9 mouse cellular contexts compared by ENCODE assay signal in the genomic region with DNA sequence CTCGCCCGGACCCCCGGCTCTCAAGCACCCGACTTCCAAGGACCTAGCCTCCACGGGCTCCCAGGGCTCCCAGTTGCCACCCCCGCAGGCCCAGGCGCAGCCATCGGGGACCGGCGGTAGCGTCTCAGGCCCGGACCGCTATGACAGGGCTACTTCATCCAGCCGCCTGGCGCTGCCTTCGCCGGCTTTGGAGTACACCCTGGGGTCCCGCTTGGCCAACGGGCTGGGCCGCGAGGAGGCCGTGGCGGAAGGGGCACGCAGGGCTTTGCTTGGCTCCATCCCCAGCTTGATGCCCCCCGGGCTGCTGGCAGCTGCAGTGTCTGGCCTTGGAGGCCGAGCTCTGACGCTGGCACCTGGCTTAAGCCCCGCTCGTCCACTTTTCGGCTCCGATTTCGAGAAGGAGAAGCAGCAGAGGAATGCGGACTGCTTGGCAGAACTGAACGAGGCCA. TPM values are rescaled to one million over a fixed set of nuclear protein-coding genes. Genes with fewer than 3 reads are reported as not detected.
DNase-seq lines count a peak whose midpoint lies in the region; ATAC-seq and TF ChIP-seq lines count a peak whose summit lies in the region.
"Had no signal": no experiment of that assay in that cellular context is flagged by ENCODE, and none has a peak within 500 bp of the region (broad histone marks: within the 10 kb centered on the region; RNA-seq: fewer than 3 reads in every experiment).

No protein-coding gene starts in this region.

- H3K36me3 ChIP-seq in E14TG2a.4 (ENCODE audit: insufficient read depth, low read length): peaks cover 27% of the 10 kb centered on the region
- peaks cover 19% of the 10 kb centered on the region for H3K36me3 ChIP-seq in heart, embryonic 16.5 days (ENCODE audit: control insufficient read depth, insufficient read depth)
- H3K36me3 ChIP-seq in liver, embryonic 16.5 days (ENCODE audit: control insufficient read depth, insufficient read depth): peaks cover 5% of the 10 kb centered on the region

- 8% methylated on average over 34 of the region's 34 CpGs for WGBS in heart, embryonic 16.5 days
- WGBS in liver, embryonic 16.5 days (ENCODE audit: insufficient replicate concordance): 12% methylated on average over 33 of the region's 34 CpGs

- peak overlapping the region; percentile 90 for H3K4me3 ChIP-seq in E14TG2a.4 (replicated peaks; ENCODE audit: low read length)
- peak overlapping the region; percentile 93 for H3K4me3 ChIP-seq in brown adipose tissue, adult 24 weeks (ENCODE audit: insufficient read depth, low read depth, low read length)
- H3K4me3 ChIP-seq in heart, embryonic 16.5 days (ENCODE audit: low read length): peak overlapping the region; percentile 94
- peak overlapping the region; percentile 84 for H3K4me3 ChIP-seq in liver, embryonic 16.5 days (ENCODE audit: low read depth, low read length)

- peak; percentile 28 for DNase-seq in kidney, adult 18-20 months
- no peak for DNase-seq in kidney, postnatal 14 days
- no peak for DNase-seq in frontal cortex, postnatal 25 days (ENCODE audit: low spot score in 2 of 2)

- H3K27me3 ChIP-seq in E14TG2a.4 (ENCODE audit: insufficient read depth, low read length): no peaks in the 10 kb centered on the region
- no peaks in the 10 kb centered on the region for H3K27me3 ChIP-seq in heart, embryonic 16.5 days (ENCODE audit: control insufficient read depth, insufficient read depth, low read length)
- no peaks in the 10 kb centered on the region for H3K27me3 ChIP-seq in liver, embryonic 16.5 days (ENCODE audit: control insufficient read depth, insufficient read depth, low read depth, low read length)

- no peak for ATAC-seq in heart, embryonic 16.5 days (replicated peaks; ENCODE audit: extremely low read depth, insufficient read depth, low FRiP score)
- no peak for ATAC-seq in liver, embryonic 16.5 days (ENCODE audit: low read depth)
- no peak for ATAC-seq in monocyte, adult 5-6 weeks (replicated peaks; ENCODE audit: insufficient number of reproducible peaks, low FRiP score, low TSS enrichment, poor library complexity, severe bottlenecking)

- peaks cover 66% of the 10 kb centered on the region for H3K4me1 ChIP-seq in E14TG2a.4 (replicated peaks; ENCODE audit: low read depth, low read length)
- H3K4me1 ChIP-seq in brown adipose tissue, adult 24 weeks (ENCODE audit: control insufficient read depth, insufficient read depth, insufficient read length, low read length): peaks cover 11% of the 10 kb centered on the region
- peaks cover 45% of the 10 kb centered on the region for H3K4me1 ChIP-seq in heart, embryonic 16.5 days (ENCODE audit: control insufficient read depth, insufficient read depth, low read length)
- peaks cover 57% of the 10 kb centered on the region for H3K4me1 ChIP-seq in liver, embryonic 16.5 days (ENCODE audit: control insufficient read depth, low read depth, low read length)

- TF ChIP-seq CTCF in E14TG2a.4 (conservative IDR thresholded peaks at IDR 0.05; ENCODE audit: low read length): no peak

- H3K9me3 ChIP-seq in E14TG2a.4 (ENCODE audit: low read length): no peaks in the 10 kb centered on the region
- H3K9me3 ChIP-seq in heart, embryonic 16.5 days (replicated peaks; ENCODE audit: control insufficient read depth, low read length): no peaks in the 10 kb centered on the region
- H3K9me3 ChIP-seq in liver, embryonic 16.5 days (replicated peaks; ENCODE audit: control insufficient read depth, low read length): no peaks in the 10 kb centered on the region

- H3K9ac ChIP-seq in heart, embryonic 16.5 days (ENCODE audit: low read length): peak overlapping the region; percentile 94
- H3K9ac ChIP-seq in liver, embryonic 16.5 days (ENCODE audit: low read depth, low read length): peak overlapping the region; percentile 87

- H3K4me2 ChIP-seq in heart, embryonic 16.5 days (ENCODE audit: low read depth, low read length): peak overlapping the region; percentile 100
- H3K4me2 ChIP-seq in liver, embryonic 16.5 days (ENCODE audit: low read depth, low read length): peak overlapping the region; percentile 99

- no peak overlapping the region for H3K27ac ChIP-seq in brown adipose tissue, adult 24 weeks (replicated peaks; ENCODE audit: low read depth, low read length)
- peak overlapping the region; percentile 96 for H3K27ac ChIP-seq in heart, embryonic 16.5 days (ENCODE audit: low read length)
- H3K27ac ChIP-seq in liver, embryonic 16.5 days (ENCODE audit: low read length): peak overlapping the region; percentile 94

RNA-seq across cellular contexts. Expression of a gene that starts 0.8 kb away (rescaled TPM):
- polyA plus RNA-seq in brown adipose tissue, adult 24 weeks (2012; ENCODE audit: insufficient read depth, insufficient read length, missing spikeins): 7.9 and 11.4 TPM in 2 replicates
- 12.5 and 12.7 TPM in 2 replicates for polyA plus RNA-seq in heart, embryonic 16.5 days (2015; fragmentation: Nextera tagmentation; extraction: Ambion mirVana)
- 6.4 and 6.6 TPM in 2 replicates for polyA plus RNA-seq in liver, embryonic 16.5 days (2015; fragmentation: Nextera tagmentation; extraction: Ambion mirVana)
- 7.1 to 10.5 TPM (median 7.8 TPM) in 3 replicates for total RNA-seq in monocyte, adult 5-6 weeks (2017)

RNA-seq across cellular contexts. Expression of a gene that starts 13.6 kb away (rescaled TPM):
- polyA plus RNA-seq in brown adipose tissue, adult 24 weeks (2012; ENCODE audit: insufficient read depth, insufficient read length, missing spikeins): 2.7 and 6.0 TPM in 2 replicates
- polyA plus RNA-seq in heart, embryonic 16.5 days (2015; fragmentation: Nextera tagmentation; extraction: Ambion mirVana): 1.8 and 1.9 TPM in 2 replicates
- 0.12 and 0.48 TPM in 2 replicates for polyA plus RNA-seq in liver, embryonic 16.5 days (2015; fragmentation: Nextera tagmentation; extraction: Ambion mirVana)
- 0.75 to 2.1 TPM in 2 of 3 replicates, not detected in the other for total RNA-seq in monocyte, adult 5-6 weeks (2017)

RNA-seq across cellular contexts. Expression of a gene that starts 17.5 kb away (rescaled TPM):
- not detected in 2 replicates for polyA plus RNA-seq in brown adipose tissue, adult 24 weeks (2012; ENCODE audit: insufficient read depth, insufficient read length, missing spikeins)
- polyA plus RNA-seq in heart, embryonic 16.5 days (2015; fragmentation: Nextera tagmentation; extraction: Ambion mirVana): not detected in 2 replicates
- not detected in 2 replicates for polyA plus RNA-seq in liver, embryonic 16.5 days (2015; fragmentation: Nextera tagmentation; extraction: Ambion mirVana)
- 0.49 TPM in 1 of 3 replicates, not detected in the others for total RNA-seq in monocyte, adult 5-6 weeks (2017)

RNA-seq across cellular contexts. Expression of a gene that starts 18.7 kb away (rescaled TPM):
- not detected in 2 replicates for polyA plus RNA-seq in brown adipose tissue, adult 24 weeks (2012; ENCODE audit: insufficient read depth, insufficient read length, missing spikeins)
- polyA plus RNA-seq in heart, embryonic 16.5 days (2015; fragmentation: Nextera tagmentation; extraction: Ambion mirVana): 0.17 and 0.37 TPM in 2 replicates
- 60.8 and 63.7 TPM in 2 replicates for polyA plus RNA-seq in liver, embryonic 16.5 days (2015; fragmentation: Nextera tagmentation; extraction: Ambion mirVana)
- not detected in 3 replicates for total RNA-seq in monocyte, adult 5-6 weeks (2017)
- total RNA-seq: left cerebral cortex, postnatal 10 days had no signal

RNA-seq across cellular contexts. Expression of a gene that starts 19.5 kb away (rescaled TPM):
- 28.1 and 42.9 TPM in 2 replicates for polyA plus RNA-seq in brown adipose tissue, adult 24 weeks (2012; ENCODE audit: insufficient read depth, insufficient read length, missing spikeins)
- polyA plus RNA-seq in heart, embryonic 16.5 days (2015; fragmentation: Nextera tagmentation; extraction: Ambion mirVana): 25.3 and 25.6 TPM in 2 replicates
- polyA plus RNA-seq in liver, embryonic 16.5 days (2015; fragmentation: Nextera tagmentation; extraction: Ambion mirVana): 13.8 TPM in 2 replicates
- 23.9 to 51.1 TPM (median 38.5 TPM) in 3 replicates for total RNA-seq in monocyte, adult 5-6 weeks (2017)
